Mouse (Mus musculus) spleen, adult 10 weeks (tissue): ENCODE measurements around the gene App. TPM values are rescaled to one million over a fixed set of nuclear protein-coding genes. Genes with fewer than 3 reads are reported as not detected.

Experiments used
- polyA plus RNA-seq: library from polyadenylated mRNA; stranded (reverse); fragments of 350-450 nt; fragmentation: Illumina TruSeq; extraction: RNeasy Lipid Tissue Mini Kit (QIAGEN cat#74804); gene quantifications from one replicate; pipeline ENCODE4 v1.2.3, GENCODE M21; 2015; ENCODE audit warnings: low replicate concordance; ENCODE audit not compliant: insufficient read depth

App gene
- 109 TPM for polyA plus RNA-seq

DNA sequence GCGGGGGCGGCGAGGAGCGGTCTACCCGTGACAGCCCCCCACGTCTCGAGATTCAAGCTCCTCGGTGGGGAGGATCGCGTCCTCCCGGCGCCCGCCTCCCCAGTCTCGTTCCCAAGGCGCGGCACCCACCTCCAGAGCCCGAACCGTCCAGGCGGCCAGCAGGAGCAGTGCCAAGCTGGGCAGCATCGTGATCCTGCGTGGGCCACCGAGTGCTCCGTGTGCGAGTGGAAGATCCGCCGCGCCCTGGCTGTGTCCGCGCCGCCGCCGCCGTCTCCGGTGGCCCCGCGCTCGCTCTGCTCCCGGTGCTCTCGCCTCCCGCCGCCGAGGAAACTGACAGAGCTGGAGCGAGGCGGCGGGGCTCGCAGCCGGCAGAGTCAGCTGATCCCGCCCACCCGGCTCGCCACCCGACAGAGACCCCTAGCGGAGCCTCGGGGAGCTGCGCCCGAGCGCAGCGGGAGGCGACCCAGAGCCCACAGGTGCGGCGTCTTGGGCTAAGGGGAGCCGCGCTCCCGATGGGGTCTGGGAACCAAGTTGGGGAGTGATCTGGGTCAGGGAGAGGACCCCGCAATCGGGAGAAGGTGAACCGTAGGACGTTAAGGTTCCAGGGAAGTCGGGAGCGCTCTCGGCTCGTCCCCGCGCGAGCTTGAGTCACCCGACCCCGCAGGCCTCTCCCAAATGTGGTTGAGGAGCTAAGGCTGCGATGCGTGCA, at the start of gene App:
Gene App, minus strand, starts transcription at position 394 of the 709 bp plus-strand sequence.

